Mouse (Mus musculus) limb, embryonic 11.5 days (tissue): ENCODE measurements around the gene Rpl38. TPM values are rescaled to one million over a fixed set of nuclear protein-coding genes. Genes with fewer than 3 reads are reported as not detected.
"Not testable (repeated sequence)": the region's sequence is repeated elsewhere in the genome, so short reads cannot be mapped to it uniquely, and the experiment has no call there.

Experiments
- ATAC-seq: fragments of 200-750 bp; cut with Nextera tagmentation; 2 replicates; pipeline ENCODE4 v1.8.0; 2017; ENCODE audit warnings: low read depth; ENCODE audit not compliant: insufficient number of reproducible peaks, low FRiP score, low TSS enrichment
- DNase-seq: peaks from one replicate; pipeline ENCODE4 v3.0.0-alpha.2; 2015; ENCODE audit warnings: low spot score
- H3K27ac ChIP-seq: fragments of 300-500 bp; sonication (generic); replicated peaks from 2 replicates; pipeline ENCODE4 v1.5.1; 2014; ENCODE audit warnings: low read depth, mild to moderate bottlenecking, low read length
- H3K27me3 ChIP-seq: fragments of 300-500 bp; sonication (generic); 2 replicates; pipeline ENCODE4 v1.6.1; 2014; ENCODE audit warnings: mild to moderate bottlenecking, low read length, mixed read lengths; ENCODE audit not compliant: control insufficient read depth, insufficient read depth
- H3K36me3 ChIP-seq: fragments of 300-500 bp; sonication (generic); 2 replicates; pipeline ENCODE4 v1.6.1; 2014; ENCODE audit warnings: mild to moderate bottlenecking, low read length, moderate library complexity, mixed read lengths; ENCODE audit not compliant: control insufficient read depth, insufficient read depth
- H3K4me1 ChIP-seq: fragments of 300-500 bp; sonication (generic); 2 replicates; pipeline ENCODE4 v1.6.1; 2014; ENCODE audit warnings: low read length, mixed read lengths; ENCODE audit not compliant: control insufficient read depth, insufficient read depth
- H3K4me2 ChIP-seq: fragments of 300-500 bp; sonication (generic); 2 replicates; pipeline ENCODE4 v1.6.1; 2014; ENCODE audit warnings: low read depth, mild to moderate bottlenecking, moderate library complexity; ENCODE audit not compliant: severe bottlenecking
- H3K4me3 ChIP-seq: fragments of 300-500 bp; sonication (generic); 2 replicates; pipeline ENCODE4 v1.5.1; 2014; ENCODE audit warnings: low read depth, low read length
- H3K9ac ChIP-seq: fragments of 300-500 bp; sonication (generic); 2 replicates; pipeline ENCODE4 v1.6.1; 2014; ENCODE audit warnings: mild to moderate bottlenecking, low read length
- H3K9me3 ChIP-seq: fragments of 300-500 bp; sonication (generic); 2 replicates; pipeline ENCODE4 v1.6.1; 2016; ENCODE audit warnings: low read length; ENCODE audit not compliant: control insufficient read depth
- WGBS: fragments of 180-500 bp; shearing (Covaris S2); extraction: QIAGEN DNeasy Blood & Tissue Kit; methylation state at CpG from one replicate; pipeline ENCODE4 v1.1.7; 2014; 5-methylcytosine and 5-hydroxymethylcytosine counted together
- polyA plus RNA-seq: library from polyadenylated mRNA; unstranded; fragments of >200 nt; fragmentation: Nextera tagmentation; extraction: Ambion mirVana; gene quantifications from 2 replicates; pipeline ENCODE4 v1.2.1, GENCODE M21; 2014

Gene Rpl38
- polyA plus RNA-seq, 1 experiment from 2014 or later, result 1,033 TPM

DNA sequence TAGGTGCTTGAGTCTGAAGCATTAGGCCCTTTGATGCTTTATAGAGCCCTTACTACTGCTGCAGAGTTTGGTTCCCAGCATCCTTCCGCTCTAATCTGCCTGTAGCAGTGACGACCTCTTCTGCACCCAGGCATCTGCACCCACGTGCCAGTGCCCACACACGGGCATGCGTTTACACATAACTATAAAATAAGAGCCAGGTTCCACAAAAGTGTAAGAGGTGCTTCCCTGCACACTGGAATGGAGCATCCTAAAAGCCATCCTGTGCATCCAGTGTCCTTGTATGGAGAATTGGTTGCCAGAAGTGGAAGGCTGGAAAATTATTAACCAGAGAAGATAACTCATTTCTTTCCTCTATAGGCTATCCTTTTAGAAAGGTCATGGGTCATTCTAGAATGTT lies 2.8 kb downstream of the Rpl38 start:
- no peak overlapping the region for H3K9ac ChIP-seq
- no peaks in the 10 kb centered on the region for H3K27me3 ChIP-seq
- H3K4me1 ChIP-seq, result peaks cover 9% of the 10 kb centered on the region; the same call in 1 of the 2 replicates
- H3K27ac ChIP-seq, result no peak overlapping the region
- no peak for ATAC-seq
- no peak overlapping the region for H3K4me2 ChIP-seq
- peaks cover 13% of the 10 kb centered on the region; the same call in 1 of the 2 replicates for H3K36me3 ChIP-seq
- no peak overlapping the region for H3K4me3 ChIP-seq
- WGBS, result 91% methylated on average over 5 of the region's 5 CpGs
- no peaks in the 10 kb centered on the region for H3K9me3 ChIP-seq
- DNase-seq, result no peak

DNA sequence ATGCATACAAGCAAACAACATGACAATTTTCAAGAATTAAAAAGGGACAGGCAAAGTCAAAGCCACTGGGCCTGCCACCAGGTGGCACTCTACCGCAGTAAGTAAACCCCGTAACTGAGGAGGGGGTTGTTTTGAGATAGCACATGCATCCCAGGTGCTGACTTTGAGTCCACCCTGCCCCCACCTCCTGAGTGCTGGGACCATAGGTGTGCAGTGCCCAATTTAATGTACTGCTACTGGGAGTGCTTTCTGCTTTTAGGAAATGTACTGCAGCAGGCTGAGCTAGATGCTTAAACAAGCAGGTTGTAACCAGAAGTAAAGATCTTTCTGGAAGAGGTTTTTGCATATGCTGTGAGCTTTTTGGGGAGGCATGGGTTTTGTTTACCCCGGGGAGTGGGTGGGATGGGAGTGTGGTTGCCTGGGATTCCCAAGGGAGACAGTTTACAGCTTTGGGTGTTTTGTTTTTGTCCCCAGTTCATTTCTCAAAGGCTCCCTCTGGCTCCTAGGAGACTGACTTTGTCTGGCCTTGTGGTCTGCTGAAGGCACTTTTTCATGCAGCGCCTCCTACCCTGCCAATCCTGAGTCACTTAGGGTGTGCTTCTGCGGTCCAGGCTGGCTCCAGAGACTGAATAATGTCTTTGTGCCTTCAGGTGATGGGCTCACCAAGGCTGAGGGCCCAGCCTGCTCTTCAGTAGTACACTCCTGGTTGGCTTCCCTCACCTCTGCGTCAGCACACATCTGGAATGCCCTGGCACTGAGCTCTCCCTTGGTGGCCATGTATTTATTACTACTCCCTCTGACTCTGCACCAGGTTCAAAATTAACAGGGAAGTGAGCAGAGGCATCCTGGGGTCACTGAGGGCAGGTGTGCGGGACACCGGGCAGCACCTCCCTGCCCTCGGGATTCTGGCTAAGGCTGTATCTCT lies 4.7 kb downstream of the Rpl38 start:
- no peak overlapping the region for H3K27ac ChIP-seq
- H3K36me3 ChIP-seq, result peaks cover 13% of the 10 kb centered on the region; the same call in 1 of the 2 replicates
- peak; percentile 73 for DNase-seq
- H3K4me3 ChIP-seq, result no peak overlapping the region
- no peak overlapping the region for H3K4me2 ChIP-seq
- H3K9ac ChIP-seq, result no peak overlapping the region
- H3K27me3 ChIP-seq, result no peaks in the 10 kb centered on the region
- 58% methylated on average over 9 of the region's 9 CpGs for WGBS
- peaks cover 15% of the 10 kb centered on the region; the same call in 1 of the 2 replicates for H3K4me1 ChIP-seq
- ATAC-seq, result no peak
- no peaks in the 10 kb centered on the region for H3K9me3 ChIP-seq

DNA sequence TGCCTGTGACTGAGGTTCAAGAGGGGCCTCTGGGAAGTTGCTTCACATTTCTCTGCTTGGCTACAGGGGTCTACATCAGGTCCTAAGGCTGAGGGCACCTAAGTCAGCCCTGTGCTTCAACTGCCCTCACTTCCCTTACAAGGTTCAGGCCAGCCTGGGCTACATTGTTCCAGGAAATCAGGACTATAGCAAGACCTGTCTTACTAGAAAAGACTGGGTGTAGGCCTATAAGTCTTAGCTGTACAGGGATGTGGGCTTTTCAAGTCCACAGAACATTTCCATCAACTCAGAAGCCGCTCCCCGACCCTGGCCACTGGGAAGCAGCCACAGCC lies 5.4 kb downstream of the Rpl38 start:
- ATAC-seq (no peak), DNase-seq (no peak)
- no peaks in the 10 kb centered on the region for H3K9me3 ChIP-seq
- no peak overlapping the region for H3K9ac ChIP-seq
- H3K27ac ChIP-seq, result no peak overlapping the region
- H3K36me3 ChIP-seq, result peaks cover 13% of the 10 kb centered on the region; the same call in 1 of the 2 replicates
- H3K27me3 ChIP-seq, result no peaks in the 10 kb centered on the region
- no peak overlapping the region for H3K4me3 ChIP-seq
- WGBS, result 84% methylated on average over 2 of the region's 2 CpGs
- H3K4me2 ChIP-seq, result no peak overlapping the region
- peaks cover 15% of the 10 kb centered on the region; the same call in 1 of the 2 replicates for H3K4me1 ChIP-seq

DNA sequence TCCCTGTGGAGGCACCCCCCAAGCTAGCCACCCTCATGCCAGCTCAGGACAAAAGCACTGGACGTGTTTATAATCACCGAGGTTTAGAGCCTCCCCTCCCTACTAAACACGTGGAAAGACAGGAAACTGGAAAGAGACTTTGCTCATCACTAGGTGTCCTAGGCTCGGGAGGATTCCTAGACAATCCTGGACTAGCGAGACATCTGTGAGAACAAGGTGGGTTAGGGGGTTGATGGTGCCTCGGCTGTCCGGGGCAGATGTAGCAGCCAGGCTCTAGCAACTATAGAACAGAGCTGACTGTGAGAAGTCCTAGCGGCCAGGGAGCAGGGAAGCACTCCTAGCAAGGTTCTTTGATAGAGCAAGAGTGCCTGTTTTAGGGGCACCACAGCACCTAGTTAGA lies 5.9 kb downstream of the Rpl38 start:
- 44% methylated on average over 8 of the region's 8 CpGs for WGBS
- H3K27ac ChIP-seq, result no peak overlapping the region
- peaks cover 13% of the 10 kb centered on the region; the same call in 1 of the 2 replicates for H3K36me3 ChIP-seq
- no peak overlapping the region for H3K4me3 ChIP-seq
- no peak overlapping the region for H3K4me2 ChIP-seq
- H3K9ac ChIP-seq, result no peak overlapping the region
- no peaks in the 10 kb centered on the region for H3K9me3 ChIP-seq
- H3K4me1 ChIP-seq, result peaks cover 15% of the 10 kb centered on the region; the same call in 1 of the 2 replicates
- no peak for ATAC-seq
- no peaks in the 10 kb centered on the region for H3K27me3 ChIP-seq
- no peak for DNase-seq

DNA sequence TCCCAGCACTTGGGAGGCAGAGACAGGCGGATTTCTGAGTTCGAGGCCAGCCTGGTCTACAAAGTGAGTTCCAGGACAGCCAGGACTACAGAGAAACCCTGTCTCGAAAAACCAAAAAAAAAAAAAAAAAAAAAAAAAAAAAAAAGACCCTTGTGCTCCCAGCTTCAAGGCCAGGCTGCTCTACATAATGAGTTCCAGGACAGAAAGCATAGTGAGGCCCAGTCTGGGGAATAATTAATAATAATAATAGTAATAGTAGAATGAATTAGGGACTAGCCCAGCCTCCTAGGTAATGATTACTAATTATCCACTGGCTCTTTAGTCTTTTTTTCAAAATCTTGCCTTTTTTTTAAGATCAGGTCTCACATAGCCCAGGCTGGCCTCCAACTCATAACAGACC lies 6.5 kb downstream of the Rpl38 start:
- H3K36me3 ChIP-seq, result peaks cover 13% of the 10 kb centered on the region; the same call in 1 of the 2 replicates
- not testable (repeated sequence) for H3K4me3 ChIP-seq, H3K9ac ChIP-seq, H3K27ac ChIP-seq, H3K27me3 ChIP-seq, H3K9me3 ChIP-seq, DNase-seq
- peak overlapping the region; percentile 96 for H3K4me2 ChIP-seq
- ATAC-seq, result peak; percentile 8; the same call in 1 of the 2 replicates
- WGBS, result 100% methylated on average over 2 of the region's 3 CpGs
- peaks cover 12% of the 10 kb centered on the region; the same call in 1 of the 2 replicates for H3K4me1 ChIP-seq

DNA sequence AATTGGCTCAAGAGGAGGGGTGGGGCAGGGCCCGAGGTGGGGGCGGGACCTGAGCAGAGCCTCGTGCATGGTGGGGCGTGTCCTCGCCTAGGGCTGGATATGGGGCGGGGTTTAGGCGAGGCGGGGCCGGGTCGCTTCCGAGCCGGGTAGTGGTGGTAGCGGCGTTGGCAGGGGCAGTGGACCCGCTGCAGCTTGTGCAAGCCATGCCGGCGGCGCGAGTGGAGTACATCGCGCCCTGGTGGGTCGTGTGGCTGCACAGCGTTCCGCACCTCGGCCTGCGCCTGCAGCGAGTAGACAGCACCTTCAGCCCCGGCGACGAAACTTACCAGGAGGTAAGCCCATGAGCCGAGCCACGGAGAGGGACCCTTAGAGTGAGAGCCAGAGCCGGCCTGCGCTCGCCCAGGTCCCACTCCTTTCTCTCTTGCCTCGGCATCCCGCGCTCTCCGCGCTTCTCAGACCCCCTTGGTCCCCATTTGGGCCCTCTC lies 7.1 kb downstream of the Rpl38 start, which contains the start of gene Ttyh2:
Ttyh2 (plus strand) TSS at position 91 of the 485 bp plus-strand sequence.
- H3K36me3 ChIP-seq, result peaks cover 13% of the 10 kb centered on the region; the same call in 1 of the 2 replicates
- H3K4me3 ChIP-seq, result peak within 1 kb of the TSS; percentile 59
- WGBS, result under 1% methylated on average over 40 of the region's 40 CpGs
- DNase-seq (peak; percentile 92), ATAC-seq (peak; percentile 84)
- peak within 1 kb of the TSS; percentile 66 for H3K9ac ChIP-seq
- H3K27ac ChIP-seq, result no peak within 1 kb of the TSS
- no peaks in the 10 kb centered on the region for H3K27me3 ChIP-seq
- no peaks in the 10 kb centered on the region for H3K9me3 ChIP-seq
- peak within 1 kb of the TSS; percentile 96 for H3K4me2 ChIP-seq
- peaks cover 11% of the 10 kb centered on the region; the same call in 1 of the 2 replicates for H3K4me1 ChIP-seq

DNA sequence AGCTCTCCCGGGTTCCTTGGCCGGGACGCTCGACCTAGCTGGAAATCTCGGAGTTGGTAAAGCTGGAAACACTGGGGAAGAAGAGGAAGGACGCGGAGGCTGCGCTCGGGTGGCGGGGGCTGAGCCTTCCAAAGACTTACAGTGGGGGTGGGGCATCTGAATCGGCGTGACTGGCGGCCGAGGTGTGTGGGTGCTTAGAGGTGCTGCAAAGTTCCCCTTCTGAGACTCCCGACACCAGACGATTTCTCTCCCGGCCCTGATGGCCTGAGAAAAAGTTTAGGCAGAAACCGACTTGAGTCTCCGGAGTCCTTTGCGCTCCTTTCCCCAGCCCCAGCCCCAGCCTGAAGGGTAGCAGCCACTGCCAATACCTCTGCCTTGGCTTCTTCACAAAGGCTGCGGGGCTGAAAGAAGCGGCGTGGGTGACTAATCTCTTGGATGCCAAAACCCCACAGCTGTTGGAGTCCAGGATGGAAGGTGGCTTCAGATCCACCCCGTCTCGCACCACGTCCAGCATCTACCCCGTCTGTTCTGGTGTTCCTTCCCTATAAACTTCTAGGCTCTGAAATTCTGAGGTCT lies 7.6 kb downstream of the Rpl38 start:
- 3% methylated on average over 27 of the region's 27 CpGs for WGBS
- peak overlapping the region; percentile 96 for H3K4me2 ChIP-seq
- H3K27ac ChIP-seq, result no peak overlapping the region
- H3K27me3 ChIP-seq, result no peaks in the 10 kb centered on the region
- H3K36me3 ChIP-seq, result peaks cover 13% of the 10 kb centered on the region; the same call in 1 of the 2 replicates
- ATAC-seq, result 0 out of 2 replicates have a peak, but pooled peaks have one; percentile 8
- no peak for DNase-seq
- H3K4me1 ChIP-seq, result peaks cover 11% of the 10 kb centered on the region; the same call in 1 of the 2 replicates
- peak overlapping the region; percentile 59 for H3K4me3 ChIP-seq
- H3K9me3 ChIP-seq, result no peaks in the 10 kb centered on the region
- H3K9ac ChIP-seq, result peak overlapping the region; percentile 66

DNA sequence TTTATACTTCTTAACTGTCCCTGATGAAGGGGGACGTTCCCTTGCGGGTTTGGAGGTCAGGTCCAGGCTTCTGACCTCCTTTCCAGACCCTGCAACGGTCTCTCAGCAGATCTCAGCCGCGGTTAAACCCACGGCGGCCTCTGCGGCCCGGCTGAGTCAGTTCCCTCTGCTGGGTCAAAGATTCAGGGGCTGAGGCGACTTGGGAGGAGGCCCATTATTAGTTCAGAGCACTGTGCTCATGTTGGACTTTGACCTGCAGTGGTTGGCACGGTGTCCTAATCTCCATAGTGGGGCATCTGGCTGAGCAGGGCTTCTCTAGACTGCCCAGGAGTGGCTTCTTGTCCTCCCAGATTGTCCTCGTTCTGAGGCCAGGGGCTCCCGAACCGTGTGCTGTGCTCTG lies 8.1 kb downstream of the Rpl38 start:
- no peaks in the 10 kb centered on the region for H3K27me3 ChIP-seq
- ATAC-seq (no peak), DNase-seq (no peak)
- peak overlapping the region; percentile 59 for H3K4me3 ChIP-seq
- peak overlapping the region; percentile 96 for H3K4me2 ChIP-seq
- WGBS, result 8% methylated on average over 14 of the region's 14 CpGs
- H3K4me1 ChIP-seq, result peaks cover 11% of the 10 kb centered on the region; the same call in 1 of the 2 replicates
- H3K9ac ChIP-seq, result peak overlapping the region; percentile 17; the same call in 1 of the 2 replicates
- no peak overlapping the region for H3K27ac ChIP-seq
- H3K9me3 ChIP-seq, result no peaks in the 10 kb centered on the region
- peaks cover 11% of the 10 kb centered on the region; the same call in 1 of the 2 replicates for H3K36me3 ChIP-seq
